Mouse (Mus musculus): ENCODE measurements around the gene Gm26620.

DNA sequence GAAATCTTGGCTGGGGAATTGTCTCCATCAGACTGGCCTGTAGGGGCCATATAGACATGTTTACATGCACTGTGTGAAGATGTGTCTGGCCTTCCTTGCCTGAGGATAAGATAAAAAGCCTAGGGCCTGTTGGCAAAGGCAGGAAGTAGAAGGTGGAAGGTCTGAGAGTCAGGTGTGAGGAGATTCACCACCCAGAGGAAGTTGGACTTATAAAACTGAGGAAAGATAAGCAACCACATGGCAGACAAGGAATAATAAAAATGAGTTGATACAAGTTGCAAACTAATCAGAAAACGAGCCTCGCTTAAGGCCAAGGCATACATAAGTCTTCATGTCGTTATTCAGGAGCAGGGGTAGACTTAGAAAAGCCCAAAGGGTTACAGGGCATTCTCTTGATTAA is 9.2 kb upstream of the Gm26620 start:
- TF ChIP-seq MAZ (IDR thresholded peaks at IDR 0.05; ENCODE audit: low read depth, low read length), result no peak
- no peak for TF ChIP-seq MAX (IDR thresholded peaks at IDR 0.05; ENCODE audit: low read length)
- no peak for TF ChIP-seq EP300 (IDR thresholded peaks at IDR 0.05; ENCODE audit: low read length)
- TF ChIP-seq NRF1 (IDR thresholded peaks at IDR 0.05; ENCODE audit: low read depth, low read length), result no peak
- no peak for TF ChIP-seq USF2 (conservative IDR thresholded peaks at IDR 0.05; ENCODE audit: low read depth, low read length)
- TF ChIP-seq CTCF (conservative IDR thresholded peaks at IDR 0.05 in 1 of 2, IDR thresholded peaks at IDR 0.05 in 1 of 2; ENCODE audit: low read depth in 2 of 2, low read length in 2 of 2), result no peak
- no peak for TF ChIP-seq TBP (conservative IDR thresholded peaks at IDR 0.05; ENCODE audit: low read depth, low read length)
- no peak for TF ChIP-seq HCFC1 (IDR thresholded peaks at IDR 0.05; ENCODE audit: low read depth, low read length)
- no peak for TF ChIP-seq POLR2A (IDR thresholded peaks at IDR 0.05; ENCODE audit: low read depth, low read length)

All from CH12.LX (cell line).